Mouse (Mus musculus) midbrain, embryonic 14.5 days (tissue): Measurements from ENCODE around the gene Mia2. TPM values are rescaled to one million over a fixed set of nuclear protein-coding genes. Genes with fewer than 3 reads are reported as not detected.

Source experiments
- ATAC-seq: fragments of 200-750 bp; cut with Nextera tagmentation; 2 replicates; pipeline ENCODE4 v1.8.0; 2017; ENCODE audit warnings: moderate number of reproducible peaks, moderate library complexity; ENCODE audit not compliant: low FRiP score, low TSS enrichment
- DNase-seq: peaks from one replicate; pipeline ENCODE4 v3.0.0-alpha.2; 2015
- H3K27ac ChIP-seq: fragments of 300-500 bp; sonication (generic); replicated peaks from 2 replicates; pipeline ENCODE4 v1.5.1; 2014; ENCODE audit warnings: mild to moderate bottlenecking, low read depth, low read length, moderate library complexity
- H3K27me3 ChIP-seq: fragments of 300-500 bp; sonication (generic); 2 replicates; pipeline ENCODE4 v1.6.1; 2014; ENCODE audit warnings: low read length, control low read depth, mixed read lengths; ENCODE audit not compliant: control insufficient read depth, insufficient read depth
- H3K36me3 ChIP-seq: fragments of 300-500 bp; sonication (generic); 2 replicates; pipeline ENCODE4 v1.6.1; 2014; ENCODE audit warnings: low read length, control low read depth; ENCODE audit not compliant: control insufficient read depth, insufficient read depth
- H3K4me1 ChIP-seq: fragments of 300-500 bp; sonication (generic); 2 replicates; pipeline ENCODE4 v1.6.1; 2014; ENCODE audit warnings: mild to moderate bottlenecking, antibody characterized with exemption, low read length, control low read depth; ENCODE audit not compliant: control insufficient read depth, insufficient read depth
- H3K4me2 ChIP-seq: fragments of 300-500 bp; sonication (generic); 2 replicates; pipeline ENCODE4 v1.6.1; 2014; ENCODE audit warnings: mild to moderate bottlenecking, low read length, moderate library complexity
- H3K4me3 ChIP-seq: fragments of 300-500 bp; sonication (generic); replicated peaks from 2 replicates; pipeline ENCODE4 v1.5.1; 2014; ENCODE audit warnings: low read depth, low read length
- H3K9ac ChIP-seq: fragments of 300-500 bp; sonication (generic); replicated peaks from 2 replicates; pipeline ENCODE4 v1.6.1; 2014; ENCODE audit warnings: mild to moderate bottlenecking, low read length, moderate library complexity
- H3K9me3 ChIP-seq: fragments of 300-500 bp; sonication (generic); 2 replicates; pipeline ENCODE4 v1.6.1; 2016; ENCODE audit warnings: low read length, control low read depth, mixed read lengths; ENCODE audit not compliant: control insufficient read depth
- WGBS: fragments of 180-500 bp; shearing (Covaris S2); extraction: QIAGEN DNeasy Blood & Tissue Kit; methylation state at CpG from one replicate; pipeline ENCODE4 v1.1.7; 2014; 5-methylcytosine and 5-hydroxymethylcytosine counted together
- polyA plus RNA-seq: library from polyadenylated mRNA; unstranded; fragments of >200 nt; fragmentation: Nextera tagmentation; extraction: Ambion mirVana; gene quantifications from 2 replicates; pipeline ENCODE4 v1.2.1, GENCODE M21; 2014

Mia2 gene
- polyA plus RNA-seq, 1 experiment from 2014 or later, result 37.5 TPM

- Histone ChIP-seq H3K9me3 (no peaks in the 10 kb centered on the region), H3K36me3 (peaks cover 51% of the 10 kb centered on the region), H3K4me2 (no peak overlapping the region), H3K27me3 (no peaks in the 10 kb centered on the region), H3K9ac (no peak overlapping the region), H3K4me1 (no peaks in the 10 kb centered on the region), H3K4me3 (no peak overlapping the region), H3K27ac (no peak overlapping the region)
- 95% methylated on average over 2 of the region's 2 CpGs for WGBS
- ATAC-seq (no peak), DNase-seq (no peak)
Measured at GRCm38 (mm10) chr12:59162797-59163196, 67.2 kb downstream of the Mia2 start.

GRCm38 (mm10) chr12:59164522-59164921 is 68.9 kb downstream of the Mia2 start:
- no peak for ATAC-seq
- no peaks in the 10 kb centered on the region for H3K4me1 ChIP-seq
- no peak overlapping the region for H3K4me3 ChIP-seq
- no peaks in the 10 kb centered on the region for H3K9me3 ChIP-seq
- H3K36me3 ChIP-seq, result peaks cover 43% of the 10 kb centered on the region
- DNase-seq, result no peak
- H3K9ac ChIP-seq, result no peak overlapping the region
- no peak overlapping the region for H3K27ac ChIP-seq
- H3K27me3 ChIP-seq, result no peaks in the 10 kb centered on the region
- WGBS, result 93% methylated on average over 6 of the region's 6 CpGs
- H3K4me2 ChIP-seq, result no peak overlapping the region

- Histone ChIP-seq H3K9me3 (no peaks in the 10 kb centered on the region), H3K4me1 (no peaks in the 10 kb centered on the region), H3K27ac (no peak overlapping the region), H3K9ac (no peak overlapping the region), H3K4me3 (no peak overlapping the region), H3K36me3 (peaks cover 44% of the 10 kb centered on the region), H3K4me2 (no peak overlapping the region), H3K27me3 (no peaks in the 10 kb centered on the region)
- WGBS, result 95% methylated on average over 4 of the region's 4 CpGs
- ATAC-seq, result no peak
- no peak for DNase-seq
Measured at GRCm38 (mm10) chr12:59166557-59166956, 71.0 kb downstream of the Mia2 start.

GRCm38 (mm10) chr12:59169935-59170334 is 74.3 kb downstream of the Mia2 start:
- no peak overlapping the region for H3K4me3 ChIP-seq
- no peak overlapping the region for H3K27ac ChIP-seq
- 89% methylated on average over 4 of the region's 4 CpGs for WGBS
- H3K27me3 ChIP-seq, result no peaks in the 10 kb centered on the region
- no peaks in the 10 kb centered on the region for H3K4me1 ChIP-seq
- H3K4me2 ChIP-seq, result no peak overlapping the region
- H3K9ac ChIP-seq, result no peak overlapping the region
- no peak for ATAC-seq
- DNase-seq, result no peak
- no peaks in the 10 kb centered on the region for H3K9me3 ChIP-seq
- peaks cover 41% of the 10 kb centered on the region for H3K36me3 ChIP-seq

GRCm38 (mm10) chr12:59177814-59178213 is 82.2 kb downstream of the Mia2 start:
- H3K27me3 ChIP-seq, result no peaks in the 10 kb centered on the region
- H3K9ac ChIP-seq, result no peak overlapping the region
- no peak overlapping the region for H3K27ac ChIP-seq
- no peaks in the 10 kb centered on the region for H3K9me3 ChIP-seq
- ATAC-seq (no peak), DNase-seq (no peak)
- peaks cover 56% of the 10 kb centered on the region for H3K36me3 ChIP-seq
- H3K4me3 ChIP-seq, result no peak overlapping the region
- H3K4me2 ChIP-seq, result no peak overlapping the region
- H3K4me1 ChIP-seq, result no peaks in the 10 kb centered on the region
- 90% methylated on average over 3 of the region's 3 CpGs for WGBS

- Histone ChIP-seq H3K9me3 (no peaks in the 10 kb centered on the region), H3K9ac (no peak overlapping the region), H3K4me1 (no peaks in the 10 kb centered on the region), H3K27me3 (no peaks in the 10 kb centered on the region), H3K4me3 (no peak overlapping the region), H3K27ac (no peak overlapping the region), H3K4me2 (no peak overlapping the region), H3K36me3 (peaks cover 50% of the 10 kb centered on the region)
- ATAC-seq (no peak), DNase-seq (no peak)
- 90% methylated on average over 12 of the region's 12 CpGs for WGBS
Measured at GRCm38 (mm10) chr12:59188086-59188682, 92.6 kb downstream of the Mia2 start.

GRCm38 (mm10) chr12:59193637-59194036 is 98.0 kb downstream of the Mia2 start:
- Histone ChIP-seq H3K36me3 (peaks cover 12% of the 10 kb centered on the region), H3K9me3 (no peaks in the 10 kb centered on the region), H3K4me3 (no peak overlapping the region), H3K27ac (no peak overlapping the region), H3K4me2 (no peak overlapping the region), H3K27me3 (no peaks in the 10 kb centered on the region), H3K9ac (no peak overlapping the region), H3K4me1 (no peaks in the 10 kb centered on the region)
- WGBS, result 91% methylated on average over 3 of the region's 3 CpGs
- DNase-seq (no peak), ATAC-seq (no peak)

GRCm38 (mm10) chr12:59194341-59195003 is 98.9 kb downstream of the Mia2 start:
- Histone ChIP-seq H3K4me2 (no peak overlapping the region), H3K4me1 (no peaks in the 10 kb centered on the region), H3K4me3 (no peak overlapping the region), H3K27ac (no peak overlapping the region), H3K36me3 (peaks cover 12% of the 10 kb centered on the region), H3K9me3 (no peaks in the 10 kb centered on the region), H3K27me3 (no peaks in the 10 kb centered on the region), H3K9ac (no peak overlapping the region)
- ATAC-seq (no peak), DNase-seq (no peak)
- 91% methylated on average over 9 of the region's 9 CpGs for WGBS

- no peak overlapping the region for H3K9ac ChIP-seq
- ATAC-seq (no peak), DNase-seq (no peak)
- no peak overlapping the region for H3K27ac ChIP-seq
- H3K4me2 ChIP-seq, result no peak overlapping the region
- H3K4me3 ChIP-seq, result no peak overlapping the region
- H3K9me3 ChIP-seq, result no peaks in the 10 kb centered on the region
- WGBS, result 90% methylated on average over 4 of the region's 4 CpGs
- H3K36me3 ChIP-seq, result peaks cover 13% of the 10 kb centered on the region
- no peaks in the 10 kb centered on the region for H3K27me3 ChIP-seq
- H3K4me1 ChIP-seq, result no peaks in the 10 kb centered on the region
Measured at GRCm38 (mm10) chr12:59195065-59195464, 99.5 kb downstream of the Mia2 start.
